Mouse (Mus musculus) lung, embryonic 15.5 days (tissue): ENCODE results near the gene Sall4. TPM values are rescaled to one million over a fixed set of nuclear protein-coding genes. Genes with fewer than 3 reads are reported as not detected.
A peak's percentile ranks its signal among the peaks of the same experiment; 100 is the strongest.
"Not testable (repeated sequence)": the region's sequence is repeated elsewhere in the genome, so short reads cannot be mapped to it uniquely, and the experiment has no call there.

Source experiments
- ATAC-seq: fragments of 200-750 bp; cut with Nextera tagmentation; 2 replicates; pipeline ENCODE4 v1.8.0; 2017; ENCODE audit warnings: moderate number of reproducible peaks, borderline replicate concordance; ENCODE audit not compliant: low FRiP score, low TSS enrichment; ENCODE audit errors: extremely low read depth
- H3K27ac ChIP-seq: fragments of 300-500 bp; sonication (generic); 2 replicates; pipeline ENCODE4 v1.5.1; 2015; ENCODE audit warnings: moderate library complexity, mild to moderate bottlenecking, inconsistent platforms
- H3K27me3 ChIP-seq: fragments of 300-500 bp; sonication (generic); 2 replicates; pipeline ENCODE4 v1.6.1; 2015; ENCODE audit warnings: inconsistent platforms
- H3K36me3 ChIP-seq: fragments of 300-500 bp; sonication (generic); 2 replicates; pipeline ENCODE4 v1.6.1; 2015; ENCODE audit warnings: inconsistent platforms
- H3K4me1 ChIP-seq: fragments of 300-500 bp; sonication (generic); 2 replicates; pipeline ENCODE4 v1.6.1; 2015; ENCODE audit warnings: inconsistent platforms
- H3K4me2 ChIP-seq: fragments of 300-500 bp; sonication (generic); 2 replicates; pipeline ENCODE4 v1.6.1; 2015; ENCODE audit warnings: inconsistent platforms, mild to moderate bottlenecking, moderate library complexity
- H3K4me3 ChIP-seq: fragments of 300-500 bp; sonication (generic); 2 replicates; pipeline ENCODE4 v1.5.1; 2015; ENCODE audit warnings: mild to moderate bottlenecking, inconsistent platforms
- H3K9ac ChIP-seq: fragments of 300-500 bp; sonication (generic); 2 replicates; pipeline ENCODE4 v1.6.1; 2015; ENCODE audit warnings: inconsistent platforms
- H3K9me3 ChIP-seq: fragments of 300-500 bp; sonication (generic); 2 replicates; pipeline ENCODE4 v1.6.1; 2016; ENCODE audit warnings: inconsistent platforms
- WGBS: fragments of 180-500 bp; shearing (Covaris S2); methylation state at CpG from one replicate; pipeline ENCODE4 v1.1.7; 2015; 5-methylcytosine and 5-hydroxymethylcytosine counted together
- polyA plus RNA-seq: library from polyadenylated mRNA; unstranded; fragments of >200 nt; fragmentation: Nextera tagmentation; extraction: Ambion mirVana; gene quantifications from 2 replicates; pipeline ENCODE4 v1.2.1, GENCODE M21; 2015

Sall4 gene
- polyA plus RNA-seq, 1 experiment from 2014 or later: 0.05 TPM

DNA sequence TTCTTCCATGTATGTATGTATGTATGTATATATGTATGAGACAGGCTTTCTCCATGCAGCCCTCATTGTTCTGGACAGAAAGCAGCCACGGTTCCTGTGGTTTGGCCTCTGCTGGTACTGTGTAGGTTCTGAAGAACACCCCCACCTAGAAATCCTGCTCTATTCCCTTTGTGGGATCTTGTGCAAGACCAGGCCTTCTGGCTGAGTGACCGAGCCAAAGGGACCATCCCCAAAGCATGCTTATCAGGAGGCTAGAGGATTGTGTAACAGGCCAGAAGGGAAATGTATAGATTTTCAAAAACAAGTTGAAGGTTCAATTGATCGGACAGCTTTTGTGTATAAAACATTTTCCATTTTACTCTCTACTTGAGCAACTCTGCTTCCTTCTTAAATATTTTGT is 8.5 kb upstream of the Sall4 start:
- H3K4me1 ChIP-seq: no peaks in the 10 kb centered on the region
- H3K4me3 ChIP-seq: no peak overlapping the region
- no peak for ATAC-seq
- no peaks in the 10 kb centered on the region for H3K36me3 ChIP-seq
- no peak overlapping the region for H3K4me2 ChIP-seq
- H3K9ac ChIP-seq: no peak overlapping the region
- no peak overlapping the region for H3K27ac ChIP-seq
- WGBS: 76% methylated on average over 3 of the region's 3 CpGs
- no peaks in the 10 kb centered on the region; the same call in 1 of the 2 replicates for H3K27me3 ChIP-seq
- no peaks in the 10 kb centered on the region for H3K9me3 ChIP-seq

DNA sequence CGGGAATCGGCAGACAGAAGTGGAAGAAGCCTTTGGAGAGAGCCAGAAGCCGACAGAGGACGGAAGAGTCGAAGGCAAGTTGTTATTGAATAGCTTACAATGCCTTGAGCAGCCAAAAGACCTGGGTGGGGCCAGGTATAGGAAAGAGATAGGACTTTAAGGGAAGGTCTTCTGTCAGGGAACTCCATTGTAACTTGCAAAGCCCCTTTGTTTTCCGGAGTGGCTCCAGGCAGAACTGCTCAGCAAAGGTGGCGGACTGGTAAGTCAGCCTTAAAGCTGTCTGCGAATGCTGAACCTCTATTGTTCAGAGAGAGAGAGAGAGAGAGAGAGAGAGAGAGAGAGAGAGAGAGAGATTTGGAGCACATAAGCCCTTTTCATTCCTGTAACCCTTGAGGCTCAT is 1.5 kb upstream of the Sall4 start:
- H3K27me3 ChIP-seq: peaks cover 67% of the 10 kb centered on the region

DNA sequence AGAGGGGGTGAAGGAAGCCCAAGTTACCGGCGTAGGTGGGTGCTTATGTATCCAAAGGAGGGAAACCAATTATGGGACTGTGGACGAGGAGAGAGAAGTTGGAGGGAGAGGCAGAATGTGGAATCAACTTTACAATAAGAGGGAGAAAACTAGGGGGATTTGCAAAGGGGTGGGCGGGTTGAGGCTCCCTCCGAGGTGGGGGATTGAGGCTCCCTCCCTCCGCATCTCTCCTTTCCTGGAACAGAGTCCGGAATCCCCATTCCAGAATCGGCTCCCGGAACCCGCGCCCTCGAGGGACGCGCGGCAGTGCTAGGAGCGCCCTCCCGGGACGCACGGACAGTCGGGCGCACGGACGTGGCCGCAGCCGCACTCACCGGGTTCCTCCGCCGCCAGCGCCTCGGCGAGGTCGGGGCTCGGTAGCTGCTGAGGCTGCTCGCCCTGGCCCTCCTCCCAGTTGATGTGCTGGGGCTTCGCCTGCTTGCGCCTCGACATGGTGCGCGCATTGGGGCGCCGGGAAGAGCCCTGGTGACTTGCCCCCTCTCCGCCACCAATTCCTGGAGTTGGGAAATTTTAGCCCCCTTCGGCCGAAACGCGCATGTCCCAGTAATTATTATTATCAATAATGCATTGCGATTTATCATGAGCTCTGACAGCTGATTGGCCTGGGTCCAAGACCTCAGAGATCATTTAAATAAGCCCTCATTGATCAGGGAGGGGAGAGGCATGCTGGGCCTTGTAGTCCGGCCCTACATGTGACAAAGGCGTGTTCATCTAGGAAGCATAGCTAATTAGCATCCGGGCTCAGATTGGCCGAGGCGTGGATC is 993 bp downstream of the Sall4 start:
- Histone ChIP-seq H3K27me3 (peaks cover 92% of the 10 kb centered on the region), H3K4me1 (peaks cover 33% of the 10 kb centered on the region), H3K27ac (no peak overlapping the region), H3K9me3 (no peaks in the 10 kb centered on the region), H3K4me2 (peak overlapping the region; percentile 80), H3K9ac (no peak overlapping the region), H3K36me3 (no peaks in the 10 kb centered on the region), H3K4me3 (peak overlapping the region; percentile 41)
- WGBS: under 1% methylated on average over 52 of the region's 52 CpGs
- no peak for ATAC-seq

More for the DNA sequence above, 1.5 kb upstream of the Sall4 start:
- H3K36me3 ChIP-seq: no peaks in the 10 kb centered on the region
- no peak for ATAC-seq
- H3K9me3 ChIP-seq: no peaks in the 10 kb centered on the region
- H3K4me1 ChIP-seq: peaks cover 24% of the 10 kb centered on the region
- H3K4me2 ChIP-seq: no peak overlapping the region
- WGBS: 48% methylated on average over 8 of the region's 8 CpGs
- no peak overlapping the region for H3K27ac ChIP-seq
- H3K4me3 ChIP-seq: no peak overlapping the region
- H3K9ac ChIP-seq: no peak overlapping the region

DNA sequence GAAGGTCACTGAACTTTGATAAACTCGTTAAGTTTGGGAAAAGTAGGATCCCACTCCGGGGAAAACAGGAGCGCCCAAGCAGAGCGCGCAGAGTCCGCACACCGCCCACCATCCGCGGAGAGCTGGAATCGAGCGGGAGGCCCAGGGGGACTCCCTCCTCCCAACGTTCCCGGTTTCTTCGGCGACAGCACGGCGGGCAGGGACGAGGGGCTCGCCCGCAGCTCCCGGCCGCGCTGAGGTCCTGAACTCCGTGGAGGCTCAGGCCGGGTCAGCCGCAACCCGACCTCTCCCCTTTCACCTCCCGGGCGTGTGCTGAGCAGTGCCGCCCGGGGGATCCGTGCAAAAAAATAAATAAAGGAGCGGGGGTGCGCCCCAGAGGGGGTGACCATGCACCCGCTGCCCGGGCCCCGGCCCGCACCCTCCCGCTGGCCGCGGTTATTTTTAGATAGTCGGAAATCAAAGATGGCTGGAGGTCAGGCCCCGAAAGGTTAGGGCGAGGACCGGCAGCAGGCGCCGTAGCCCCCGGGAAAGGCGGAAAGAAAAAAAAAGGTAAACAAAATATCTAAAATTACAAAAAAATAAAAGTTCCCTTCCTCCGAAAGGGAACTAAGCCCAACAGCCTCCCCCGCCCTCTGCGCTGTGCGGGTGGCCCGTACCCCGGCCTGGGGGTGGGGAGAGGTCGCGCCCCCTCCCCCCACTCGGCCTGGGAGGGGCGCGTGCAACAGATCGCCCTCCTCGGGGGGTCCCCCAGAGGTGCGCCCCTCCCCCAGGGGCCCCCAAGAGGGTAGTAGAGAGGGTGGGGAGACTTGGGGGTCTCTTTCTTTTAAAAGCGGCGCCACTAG is 1.8 kb downstream of the Sall4 start:
- H3K4me3 ChIP-seq: peak overlapping the region; percentile 41
- under 1% methylated on average over 58 of the region's 65 CpGs for WGBS
- peaks cover 100% of the 10 kb centered on the region for H3K27me3 ChIP-seq
- ATAC-seq: peak; percentile 17; the same call in 1 of the 2 replicates
- H3K9ac ChIP-seq: no peak overlapping the region
- H3K27ac ChIP-seq: no peak overlapping the region
- H3K9me3 ChIP-seq: no peaks in the 10 kb centered on the region
- peaks cover 33% of the 10 kb centered on the region for H3K4me1 ChIP-seq
- peak overlapping the region; percentile 80 for H3K4me2 ChIP-seq
- H3K36me3 ChIP-seq: no peaks in the 10 kb centered on the region

DNA sequence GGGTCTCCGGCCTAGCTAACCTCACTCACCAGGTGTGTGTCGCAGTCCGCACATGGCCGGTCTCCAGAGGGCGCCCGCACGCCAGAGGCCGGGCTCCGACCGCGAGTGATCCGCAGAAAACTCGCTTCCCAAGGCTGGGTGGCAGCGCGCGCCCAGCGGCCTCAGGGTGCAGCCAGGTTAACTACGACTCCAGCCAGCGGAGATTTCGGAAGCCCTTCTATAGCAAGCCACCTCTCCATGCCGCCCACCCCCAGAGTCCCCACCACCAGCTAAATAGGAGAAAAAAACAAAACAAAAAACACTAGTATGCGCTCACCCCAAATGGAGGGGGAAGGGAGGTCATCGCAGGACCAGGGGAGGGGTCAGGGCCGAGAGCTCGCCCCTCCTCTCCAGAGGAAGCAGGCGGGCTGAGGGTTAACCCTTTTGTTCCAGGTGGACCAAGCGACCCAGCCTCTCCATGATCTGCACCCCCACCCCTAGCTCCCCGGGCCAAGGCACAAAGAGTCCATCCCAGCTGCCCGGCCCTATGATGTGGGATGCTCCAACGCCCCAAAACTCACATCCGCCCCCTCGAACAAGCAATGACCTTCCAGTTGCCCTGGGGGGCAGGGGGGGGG is 2.6 kb downstream of the Sall4 start:
- Histone ChIP-seq H3K36me3 (no peaks in the 10 kb centered on the region), H3K9ac (no peak overlapping the region), H3K27me3 (peaks cover 93% of the 10 kb centered on the region), H3K9me3 (no peaks in the 10 kb centered on the region), H3K4me2 (peak overlapping the region; percentile 80), H3K4me3 (peak overlapping the region; percentile 41), H3K4me1 (peaks cover 33% of the 10 kb centered on the region), H3K27ac (no peak overlapping the region)
- WGBS: under 1% methylated on average over 30 of the region's 32 CpGs
- ATAC-seq: no peak

DNA sequence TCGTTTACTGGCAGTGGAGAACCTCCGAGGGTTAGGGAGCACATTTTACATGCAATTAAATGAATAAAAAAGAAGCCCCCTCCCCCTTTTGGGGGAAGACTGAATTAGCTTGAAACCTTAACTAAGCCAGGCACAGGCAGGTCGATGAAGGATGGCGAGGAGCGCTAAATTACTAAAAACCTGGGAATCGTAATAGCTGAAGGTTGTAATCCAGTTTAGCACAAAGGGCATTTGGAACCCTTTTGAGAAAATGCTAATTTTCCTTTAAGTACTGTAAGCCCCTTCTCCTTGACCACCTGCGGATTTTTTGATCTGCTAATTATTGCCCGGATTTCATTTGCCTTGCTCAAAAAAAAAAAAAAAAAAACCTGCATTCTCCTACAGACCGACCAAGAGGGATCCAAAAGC is 3.3 kb downstream of the Sall4 start:
- Histone ChIP-seq H3K4me3 (no peak overlapping the region), H3K27ac (no peak overlapping the region), H3K27me3 (peaks cover 86% of the 10 kb centered on the region), H3K4me2 (no peak overlapping the region), H3K4me1 (peaks cover 33% of the 10 kb centered on the region), H3K36me3 (no peaks in the 10 kb centered on the region), H3K9ac (no peak overlapping the region), H3K9me3 (no peaks in the 10 kb centered on the region)
- WGBS: 22% methylated on average over 9 of the region's 9 CpGs
- no peak for ATAC-seq

DNA sequence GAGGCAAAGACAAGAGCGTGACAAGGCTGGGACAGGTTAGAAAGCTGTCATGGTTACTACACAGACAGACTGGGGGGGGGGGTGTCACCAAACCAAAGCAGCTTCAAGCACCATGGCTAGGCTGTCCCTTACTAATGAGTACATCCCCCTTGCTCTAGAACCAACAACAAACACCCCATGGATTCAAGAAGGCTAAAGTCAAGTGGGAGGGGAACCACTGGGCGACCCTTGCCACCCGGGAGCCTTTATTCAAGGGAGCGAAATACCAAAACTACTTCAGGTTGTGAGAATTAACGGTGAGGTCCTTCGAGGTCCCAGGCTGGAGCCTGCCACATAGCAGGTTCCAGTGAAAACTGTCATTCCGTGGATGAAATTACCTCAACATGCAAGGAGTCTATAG is 4.0 kb downstream of the Sall4 start:
- Histone ChIP-seq H3K27me3 (peaks cover 79% of the 10 kb centered on the region), H3K27ac (no peak overlapping the region), H3K4me1 (peaks cover 33% of the 10 kb centered on the region), H3K36me3 (no peaks in the 10 kb centered on the region), H3K4me3 (no peak overlapping the region), H3K4me2 (no peak overlapping the region), H3K9ac (no peak overlapping the region), H3K9me3 (no peaks in the 10 kb centered on the region)
- ATAC-seq: no peak
- WGBS: 19% methylated on average over 7 of the region's 7 CpGs

DNA sequence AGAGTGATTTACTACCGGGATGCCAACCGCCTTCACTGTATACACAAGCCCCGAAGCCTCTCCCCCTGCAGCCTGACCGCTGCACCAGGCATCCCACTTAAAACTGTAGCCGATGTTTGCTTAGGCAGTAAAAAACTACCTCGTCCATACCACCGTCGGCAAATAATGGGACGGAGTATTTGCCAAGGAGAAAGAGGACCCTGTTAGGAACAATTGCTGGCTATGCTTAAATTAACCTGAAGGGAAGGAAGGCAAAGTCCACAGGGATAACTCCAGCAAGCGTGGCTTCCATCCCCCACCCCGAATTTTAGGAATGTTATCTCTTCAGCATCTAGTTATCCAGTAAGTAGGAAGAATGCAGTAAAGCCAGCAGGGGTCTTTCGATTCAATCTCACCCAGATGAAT is 5.3 kb downstream of the Sall4 start:
- ATAC-seq: no peak
- H3K9me3 ChIP-seq: no peaks in the 10 kb centered on the region
- H3K4me1 ChIP-seq: peaks cover 33% of the 10 kb centered on the region
- H3K27me3 ChIP-seq: peaks cover 66% of the 10 kb centered on the region
- no peak overlapping the region for H3K4me3 ChIP-seq
- H3K36me3 ChIP-seq: no peaks in the 10 kb centered on the region
- H3K27ac ChIP-seq: no peak overlapping the region
- WGBS: 2% methylated on average over 12 of the region's 12 CpGs
- H3K4me2 ChIP-seq: peak overlapping the region; percentile 12
- H3K9ac ChIP-seq: no peak overlapping the region

DNA sequence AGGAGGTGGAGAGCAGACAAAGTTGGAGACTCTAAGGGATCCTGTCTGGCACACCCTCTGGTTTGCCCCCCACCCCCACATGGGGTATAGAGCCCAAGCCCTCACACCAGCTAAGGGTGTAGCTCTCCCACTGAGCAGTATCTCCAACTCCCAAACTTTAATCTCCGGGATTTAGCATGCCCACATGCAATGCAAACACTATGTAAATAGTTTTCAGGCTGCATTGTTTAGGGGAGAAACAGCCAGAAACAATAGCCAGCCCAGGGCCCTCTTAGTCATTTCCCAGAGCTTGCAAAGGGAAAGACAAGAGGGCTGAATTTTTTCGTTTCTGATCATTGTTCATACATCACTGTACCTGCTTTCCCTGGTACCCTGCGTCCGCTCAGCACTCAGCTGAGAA is 5.8 kb downstream of the Sall4 start:
- WGBS: 9% methylated on average over 4 of the region's 4 CpGs
- Histone ChIP-seq H3K27me3 (peaks cover 61% of the 10 kb centered on the region), H3K9ac (no peak overlapping the region), H3K4me2 (peak overlapping the region; percentile 12), H3K4me3 (no peak overlapping the region), H3K36me3 (no peaks in the 10 kb centered on the region), H3K27ac (no peak overlapping the region), H3K9me3 (no peaks in the 10 kb centered on the region), H3K4me1 (peaks cover 30% of the 10 kb centered on the region)
- no peak for ATAC-seq

DNA sequence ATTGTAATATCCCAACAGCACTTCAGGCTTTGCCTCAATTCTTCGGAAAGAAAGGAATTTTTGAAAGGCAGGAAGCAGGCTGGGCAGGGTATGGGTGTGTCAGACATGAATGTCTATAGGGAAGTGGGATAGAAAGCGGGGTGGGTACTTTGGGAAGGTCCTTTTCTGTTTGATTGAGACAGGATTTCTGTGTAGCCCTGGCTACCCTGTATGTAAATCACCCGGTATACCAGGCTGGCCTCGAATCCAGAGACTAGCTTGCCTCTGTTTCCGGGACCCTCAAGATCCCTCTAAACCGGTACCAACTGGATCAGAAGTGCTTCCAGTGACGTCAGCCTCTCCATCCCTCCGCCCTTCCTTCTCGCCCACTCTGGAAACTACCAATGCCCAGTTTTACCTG is 6.6 kb downstream of the Sall4 start:
- Histone ChIP-seq H3K27me3 (peaks cover 53% of the 10 kb centered on the region), H3K4me1 (peaks cover 23% of the 10 kb centered on the region), H3K27ac (no peak overlapping the region), H3K4me2 (no peak overlapping the region), H3K4me3 (no peak overlapping the region), H3K9me3 (no peaks in the 10 kb centered on the region), H3K9ac (no peak overlapping the region), H3K36me3 (no peaks in the 10 kb centered on the region)
- no peak for ATAC-seq
- 62% methylated on average over 9 of the region's 9 CpGs for WGBS

DNA sequence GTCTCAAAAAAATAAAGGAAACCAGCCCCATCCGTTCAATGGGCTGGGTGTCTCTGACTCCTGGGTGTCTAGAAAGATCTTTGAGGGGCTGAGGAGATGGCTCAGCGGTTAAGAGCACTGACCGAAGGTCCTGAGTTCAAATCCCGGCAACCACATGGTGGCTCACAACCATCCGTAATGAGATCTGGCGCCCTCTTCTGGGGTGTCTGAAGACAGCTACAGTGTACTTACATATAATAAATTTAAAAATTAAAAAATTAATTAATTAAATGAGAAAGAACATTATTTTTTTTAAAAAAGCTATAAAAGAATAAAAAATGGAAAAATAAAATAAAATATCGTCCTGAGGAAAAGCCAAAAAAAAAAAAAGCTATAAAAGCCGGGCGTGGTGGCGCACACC is 23.3 kb downstream of the Sall4 start:
- not testable (repeated sequence) for H3K4me3 ChIP-seq, H3K27me3 ChIP-seq, H3K27ac ChIP-seq, H3K4me1 ChIP-seq, H3K4me2 ChIP-seq, H3K36me3 ChIP-seq, H3K9ac ChIP-seq, ATAC-seq, H3K9me3 ChIP-seq
- 84% methylated on average over 10 of the region's 10 CpGs for WGBS
